Mouse (Mus musculus) v-Abl transformed pro-B cells (cell line): ENCODE data around the gene Tmbim7.
"Not testable (repeated sequence)": the region's sequence is repeated elsewhere in the genome, so short reads cannot be mapped to it uniquely, and the experiment has no call there.

Source experiments
- in situ Hi-C, 2 experiments: fragments of 400-800 bp; cut with MboI; formaldehyde crosslinking; loops; one replicate each; pipeline ENCODE4 v1.15.1; 2025; ENCODE audit not compliant: unreplicated experiment in 2 of 2

Gene Tmbim7

DNA sequence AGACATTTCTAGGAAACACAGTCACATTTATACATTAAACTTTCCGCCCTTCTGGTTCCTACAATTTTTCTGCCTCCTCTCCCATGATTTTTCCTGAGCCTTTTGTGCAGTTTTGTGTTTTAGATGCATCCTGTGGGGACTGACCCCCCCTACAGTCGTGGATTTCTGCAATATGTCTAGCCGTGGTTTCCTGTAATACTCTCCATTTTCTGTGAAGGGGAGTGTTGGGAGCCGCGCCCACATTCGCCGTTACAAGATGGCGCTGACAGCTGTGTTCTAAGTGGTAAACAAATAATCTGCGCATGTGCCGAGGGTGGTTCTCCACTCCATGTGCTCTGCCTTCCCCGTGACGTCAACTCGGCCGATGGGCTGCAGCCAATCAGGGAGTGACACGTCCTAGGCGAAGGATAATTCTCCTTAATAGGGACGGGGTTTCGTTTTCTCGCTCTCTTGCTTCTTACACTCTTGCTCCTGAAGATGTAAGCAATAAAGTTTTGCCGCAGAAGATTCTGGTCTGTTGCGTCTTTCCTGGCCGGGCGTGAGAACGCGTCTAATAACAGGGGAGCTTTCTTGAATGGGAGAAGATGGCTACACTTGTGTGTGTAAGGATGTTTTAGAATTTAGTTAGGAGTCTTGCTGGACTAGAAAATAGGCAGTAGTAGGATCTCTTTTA lies 2.1 kb downstream of the Tmbim7 start:
- in situ Hi-C loops = not testable (repeated sequence)

- in situ Hi-C loops = no loop called here
Observed at GRCm38 (mm10) chr5:3653801-3654200, 2.8 kb downstream of the Tmbim7 start.

DNA sequence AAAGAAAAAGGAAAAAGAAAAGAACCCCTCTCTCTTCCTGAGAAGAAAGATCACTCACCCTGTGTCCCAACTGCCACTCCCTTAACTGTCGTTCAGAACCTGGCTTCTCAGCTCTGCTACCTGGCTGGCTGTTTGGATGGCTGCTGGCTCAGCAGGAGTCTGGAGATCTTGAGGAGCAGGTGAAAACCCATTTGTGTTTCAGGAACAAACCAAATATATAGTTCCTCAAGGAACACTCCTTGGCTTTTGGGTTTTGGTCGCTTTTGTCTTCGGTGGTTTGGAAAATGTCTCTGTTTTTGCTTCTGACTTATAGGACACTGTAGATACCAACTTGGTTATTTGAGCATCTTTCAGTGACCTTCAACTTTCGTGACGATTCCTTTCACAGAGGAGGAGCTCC lies 6.1 kb downstream of the Tmbim7 start, which contains the start of gene Gatad1:
Gene Gatad1 (minus strand): TSS at position 101 of the 400 bp plus-strand sequence.
- in situ Hi-C loops = no loop called here

DNA sequence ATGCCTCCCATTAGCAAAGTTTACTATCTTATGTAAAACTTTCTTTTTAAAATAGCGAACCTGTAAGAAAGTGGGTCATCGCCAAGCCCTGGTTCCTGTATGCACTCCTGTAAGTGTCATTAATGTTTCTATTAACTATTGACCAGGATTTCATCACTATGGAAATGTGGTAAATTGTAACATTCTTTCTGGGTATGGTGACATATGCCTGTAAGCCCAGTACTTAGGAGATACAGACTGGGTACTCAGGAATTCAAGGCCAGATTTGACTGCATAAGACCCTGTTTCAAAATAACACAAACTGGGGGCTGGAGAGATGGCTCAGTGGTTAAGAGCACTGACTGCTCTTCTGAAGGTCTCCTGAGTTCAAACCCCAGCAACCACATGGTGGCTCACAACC lies 14.2 kb downstream of the Tmbim7 start:
- in situ Hi-C loops = no loop called here

DNA sequence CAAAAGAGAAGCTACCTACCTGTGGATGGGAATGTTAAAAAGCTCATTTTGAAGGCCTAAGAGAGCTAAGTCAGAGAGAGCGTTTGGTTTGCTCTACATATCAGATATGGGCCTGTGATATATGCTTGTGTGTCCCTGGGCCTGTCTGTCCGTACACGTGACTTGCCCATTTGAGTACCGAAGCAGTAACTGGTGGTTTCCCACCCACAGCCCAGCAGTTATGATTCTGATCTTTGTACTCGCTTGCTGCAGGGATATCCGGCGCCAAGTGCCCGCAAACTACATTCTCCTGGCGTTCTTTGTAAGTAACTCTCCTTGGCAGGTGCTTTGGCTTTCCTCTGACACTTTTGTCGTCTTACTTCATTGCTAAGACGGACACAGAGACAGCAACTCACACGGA lies 15.6 kb downstream of the Tmbim7 start:
- in situ Hi-C loops = no loop called here

DNA sequence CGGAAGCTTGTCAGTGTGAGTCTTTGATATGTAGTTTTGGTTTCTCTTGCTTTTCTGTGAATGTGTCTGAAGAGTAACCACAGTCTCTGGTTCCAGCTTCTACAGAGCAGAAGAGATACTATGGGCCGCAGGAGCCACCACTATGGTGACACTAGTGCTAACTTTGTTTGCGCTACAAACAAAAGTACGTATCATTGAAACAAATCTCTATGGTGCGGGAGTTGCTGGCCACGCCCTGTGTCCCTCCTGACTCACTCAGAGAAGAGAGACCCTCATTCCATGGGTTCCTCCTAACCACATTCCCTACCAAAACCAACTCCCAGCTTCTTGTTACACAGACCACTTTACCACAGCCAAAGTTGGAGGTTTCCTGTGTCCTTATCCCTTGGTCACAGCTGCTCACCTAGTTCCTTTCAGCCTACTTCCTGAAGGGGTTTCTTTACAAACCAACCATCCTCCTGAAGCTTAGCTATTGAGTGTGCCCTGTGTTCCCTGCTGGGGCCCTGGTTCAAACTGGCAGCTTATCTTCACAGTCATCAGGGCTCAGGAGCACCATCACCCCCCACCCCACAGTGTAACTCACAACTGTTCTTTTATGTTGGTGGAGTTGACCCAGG lies 19.1 kb downstream of the Tmbim7 start:
- in situ Hi-C loops = no loop called here

GRCm38 (mm10) chr5:3688298-3688697 lies 37.3 kb downstream of the Tmbim7 start:
- in situ Hi-C loops = no loop called here

DNA sequence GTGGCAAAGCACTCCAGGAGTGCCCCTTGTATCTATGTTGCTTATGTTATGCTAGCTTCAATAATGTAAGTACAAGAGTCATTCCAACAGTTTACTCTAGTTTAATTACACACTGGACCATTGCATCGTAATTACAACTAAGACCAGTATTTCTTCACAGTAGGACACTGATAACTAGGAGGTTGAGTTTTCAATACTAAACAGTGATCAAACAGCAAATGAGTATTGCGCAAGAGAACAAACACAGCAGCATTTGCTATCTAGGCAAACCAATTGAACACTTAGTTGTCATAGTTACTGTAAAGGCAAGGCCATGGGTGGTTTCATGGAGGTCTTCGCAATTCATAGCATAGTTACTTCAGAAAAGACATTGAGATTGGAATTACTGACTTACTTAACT lies 40.3 kb downstream of the Tmbim7 start:
- in situ Hi-C loops = no loop called here

DNA sequence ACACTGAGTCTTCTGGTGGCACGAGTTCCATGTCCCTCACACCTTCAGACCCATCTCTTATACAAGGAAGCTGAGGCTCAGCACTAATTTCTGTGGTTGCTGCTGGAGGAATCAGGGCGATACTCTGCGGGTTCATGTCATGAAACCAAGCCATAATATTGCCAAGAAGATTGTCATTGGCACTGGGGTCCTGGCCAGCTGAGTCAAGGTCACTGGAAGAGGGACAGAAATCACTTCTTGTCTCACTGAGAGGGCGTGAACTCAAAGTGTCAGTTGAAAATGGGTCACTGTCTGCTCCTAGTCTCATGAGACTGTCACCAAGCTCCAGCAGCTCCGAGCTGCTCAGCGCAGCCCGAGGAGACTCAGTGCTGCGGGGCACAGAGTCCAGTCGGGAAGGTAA lies 42.0 kb downstream of the Tmbim7 start:
- in situ Hi-C loops = no loop called here

GRCm38 (mm10) chr5:3695191-3695590 lies 44.2 kb downstream of the Tmbim7 start:
- in situ Hi-C loops = no loop called here

GRCm38 (mm10) chr5:3696031-3696430 lies 45.0 kb downstream of the Tmbim7 start:
- in situ Hi-C loops = no loop called here

DNA sequence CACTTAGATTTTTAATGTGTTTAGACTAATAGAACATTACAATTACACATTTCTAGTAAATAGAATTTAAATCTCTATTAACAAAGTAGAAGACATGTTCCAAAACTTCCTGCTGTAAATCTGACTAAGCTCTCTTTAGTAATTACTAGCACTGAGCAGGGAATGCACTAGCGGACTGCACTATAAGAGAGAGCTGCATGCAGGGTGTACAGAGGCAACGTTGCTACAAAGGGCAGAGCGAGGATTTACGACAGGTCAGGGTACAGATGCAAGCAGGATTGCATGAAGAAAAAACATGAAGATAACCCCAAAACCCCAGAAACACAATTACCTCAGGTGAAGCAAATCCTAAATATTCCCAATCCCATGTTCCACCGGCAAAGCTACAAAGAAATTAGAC lies 49.0 kb downstream of the Tmbim7 start:
- in situ Hi-C loops = loop anchor here in 1 of 2 experiments (10.0 kb wide), 1 partner anchor 155 kb away; the partner anchor contains the start of gene Fam133b

DNA sequence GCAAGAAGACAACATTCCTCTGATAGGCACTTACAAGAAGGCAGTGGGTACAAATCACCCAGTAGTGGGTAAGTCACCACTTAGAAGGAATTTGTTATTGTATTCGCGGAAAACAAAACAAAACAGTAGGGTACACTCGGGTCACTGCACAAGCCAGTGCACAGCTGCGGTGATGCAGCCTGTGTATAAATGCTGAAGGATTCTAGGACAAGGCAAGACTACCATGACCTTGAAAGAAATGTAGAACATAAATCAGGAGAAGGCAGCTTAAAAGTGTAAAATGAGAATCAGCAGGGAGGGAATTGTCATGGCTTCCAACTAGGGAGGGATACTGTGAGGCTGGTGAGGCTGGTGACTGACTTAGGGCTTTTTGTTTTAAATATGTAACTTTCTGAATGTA lies 51.2 kb downstream of the Tmbim7 start:
- in situ Hi-C loops = loop anchor here in 1 of 2 experiments (10.0 kb wide), 1 partner anchor 157 kb away; the partner anchor contains the start of gene Fam133b

- in situ Hi-C loops = no loop called here
Observed at GRCm38 (mm10) chr5:3715800-3716199, 64.8 kb downstream of the Tmbim7 start.

DNA sequence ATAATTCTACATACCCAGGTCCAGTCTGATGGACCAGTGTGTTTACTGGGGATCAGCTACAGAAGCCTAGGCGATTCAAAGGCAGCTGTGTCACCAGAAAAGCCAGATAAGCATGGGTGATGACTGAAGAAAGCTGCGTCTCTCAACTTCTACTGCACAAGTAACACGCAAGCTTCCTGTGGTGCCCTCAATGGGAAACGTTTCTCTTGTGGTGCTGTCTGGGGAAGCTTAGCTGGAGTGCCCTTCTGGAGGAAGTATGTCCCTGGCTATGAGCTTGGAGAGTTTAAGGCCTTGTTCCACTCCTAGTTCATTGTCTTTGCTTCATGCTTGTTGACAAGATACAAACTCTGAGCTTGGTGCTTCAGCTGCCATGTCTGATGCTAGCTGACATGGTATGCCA lies 68.4 kb downstream of the Tmbim7 start:
- in situ Hi-C loops = no loop called here

GRCm38 (mm10) chr5:3722873-3723272 lies 71.9 kb downstream of the Tmbim7 start:
- in situ Hi-C loops = no loop called here

DNA sequence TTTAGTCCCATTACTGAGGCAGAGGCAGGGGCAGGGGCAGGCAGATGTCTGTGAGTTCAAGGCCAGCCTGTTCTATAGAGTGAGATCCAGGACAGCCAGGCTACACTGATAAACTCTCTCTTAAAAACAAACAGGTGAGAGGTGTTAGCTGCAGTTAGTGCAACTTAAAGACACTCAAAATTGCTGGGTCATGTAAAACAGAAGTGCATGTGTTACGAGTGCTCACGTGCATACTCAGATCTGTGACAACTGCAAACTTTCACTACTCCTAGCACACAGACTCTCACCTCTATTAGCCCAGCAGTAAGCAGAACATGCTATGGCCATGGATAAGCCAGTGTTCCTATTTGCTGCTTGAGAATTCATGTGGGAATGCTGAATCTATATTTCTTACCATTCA lies 72.4 kb downstream of the Tmbim7 start:
- in situ Hi-C loops = no loop called here

GRCm38 (mm10) chr5:3725491-3725890 lies 74.5 kb downstream of the Tmbim7 start:
- in situ Hi-C loops = no loop called here

DNA sequence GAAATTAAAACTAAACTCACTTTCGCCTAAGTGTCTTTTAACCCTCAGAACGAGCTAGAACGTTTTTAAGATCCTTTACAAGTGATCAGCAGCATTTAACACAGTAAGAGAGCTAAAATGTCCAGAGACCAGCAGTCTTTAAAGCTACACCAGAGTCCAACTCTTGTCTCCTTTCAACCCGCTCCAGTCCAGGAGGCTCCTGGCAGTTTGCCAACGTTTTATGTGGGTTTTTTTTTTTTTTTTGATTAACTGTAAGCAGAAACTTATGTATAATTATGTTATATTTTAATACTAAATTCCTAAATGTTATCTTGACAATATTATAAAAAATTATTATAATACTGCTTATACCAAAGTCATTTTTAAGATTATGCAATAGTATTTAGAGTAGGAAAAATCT lies 77.8 kb downstream of the Tmbim7 start:
- in situ Hi-C loops = no loop called here
